Mouse (Mus musculus) liver, embryonic 15.5 days (tissue): ENCODE data around the gene Chga. TPM values are rescaled to one million over a fixed set of nuclear protein-coding genes. Genes with fewer than 3 reads are reported as not detected.

Experiments
- ATAC-seq: fragments of 200-750 bp; cut with Nextera tagmentation; 2 replicates; pipeline ENCODE4 v1.8.0; 2017; ENCODE audit warnings: moderate number of reproducible peaks, mild to moderate bottlenecking, moderate library complexity; ENCODE audit not compliant: insufficient read depth
- H3K27ac ChIP-seq: fragments of 300-500 bp; sonication (generic); replicated peaks from 2 replicates; pipeline ENCODE4 v1.5.1; 2015; ENCODE audit warnings: mild to moderate bottlenecking, inconsistent platforms
- H3K27me3 ChIP-seq: fragments of 300-500 bp; sonication (generic); 2 replicates; pipeline ENCODE4 v1.6.1; 2015; ENCODE audit warnings: mild to moderate bottlenecking, inconsistent platforms
- H3K36me3 ChIP-seq: fragments of 300-500 bp; sonication (generic); replicated peaks from 2 replicates; pipeline ENCODE4 v1.6.1; 2015; ENCODE audit warnings: moderate library complexity, mild to moderate bottlenecking, inconsistent platforms
- H3K4me1 ChIP-seq: fragments of 300-500 bp; sonication (generic); replicated peaks from 2 replicates; pipeline ENCODE4 v1.6.1; 2015; ENCODE audit warnings: inconsistent platforms
- H3K4me2 ChIP-seq: fragments of 300-500 bp; sonication (generic); 2 replicates; pipeline ENCODE4 v1.6.1; 2015; ENCODE audit warnings: moderate library complexity, mild to moderate bottlenecking, inconsistent platforms
- H3K4me3 ChIP-seq: fragments of 300-500 bp; sonication (generic); replicated peaks from 2 replicates; pipeline ENCODE4 v1.5.1; 2015; ENCODE audit warnings: mild to moderate bottlenecking, inconsistent platforms
- H3K9ac ChIP-seq: fragments of 300-500 bp; sonication (generic); 2 replicates; pipeline ENCODE4 v1.6.1; 2015; ENCODE audit warnings: moderate library complexity, mild to moderate bottlenecking, inconsistent platforms
- H3K9me3 ChIP-seq: fragments of 300-500 bp; sonication (generic); replicated peaks from 2 replicates; pipeline ENCODE4 v1.6.1; 2016; ENCODE audit warnings: inconsistent platforms
- WGBS: fragments of 180-500 bp; shearing (Covaris S2); methylation state at CpG from one replicate; pipeline ENCODE4 v1.1.7; 2015; ENCODE audit warnings: mixed read lengths; ENCODE audit not compliant: insufficient replicate concordance; 5-methylcytosine and 5-hydroxymethylcytosine counted together
- polyA plus RNA-seq: library from polyadenylated mRNA; unstranded; fragments of >200 nt; fragmentation: Nextera tagmentation; extraction: Ambion mirVana; gene quantifications from 2 replicates; pipeline ENCODE4 v1.2.1, GENCODE M21; 2015

Chga gene
- polyA plus RNA-seq, 1 experiment from 2014 or later: 2.5 TPM

GRCm38 (mm10) chr12:102582441-102582840 is 27.7 kb downstream of the Chga start:
- no peak overlapping the region for H3K9ac ChIP-seq
- no peak for ATAC-seq

GRCm38 (mm10) chr12:102585390-102585789 is 30.6 kb downstream of the Chga start:
- Histone ChIP-seq H3K27ac (no peak overlapping the region), H3K36me3 (no peaks in the 10 kb centered on the region), H3K4me2 (no peak overlapping the region), H3K9ac (no peak overlapping the region), H3K9me3 (no peaks in the 10 kb centered on the region), H3K4me3 (no peak overlapping the region), H3K27me3 (no peaks in the 10 kb centered on the region), H3K4me1 (no peaks in the 10 kb centered on the region)
- WGBS: 48% methylated on average over 3 of the region's 3 CpGs
- ATAC-seq: no peak

More at GRCm38 (mm10) chr12:102582441-102582840, 27.7 kb downstream of the Chga start:
- Histone ChIP-seq H3K9me3 (no peaks in the 10 kb centered on the region), H3K27ac (no peak overlapping the region), H3K36me3 (no peaks in the 10 kb centered on the region), H3K4me2 (no peak overlapping the region), H3K27me3 (no peaks in the 10 kb centered on the region), H3K4me1 (no peaks in the 10 kb centered on the region), H3K4me3 (no peak overlapping the region)
- WGBS: 72% methylated on average over 11 of the region's 11 CpGs

DNA sequence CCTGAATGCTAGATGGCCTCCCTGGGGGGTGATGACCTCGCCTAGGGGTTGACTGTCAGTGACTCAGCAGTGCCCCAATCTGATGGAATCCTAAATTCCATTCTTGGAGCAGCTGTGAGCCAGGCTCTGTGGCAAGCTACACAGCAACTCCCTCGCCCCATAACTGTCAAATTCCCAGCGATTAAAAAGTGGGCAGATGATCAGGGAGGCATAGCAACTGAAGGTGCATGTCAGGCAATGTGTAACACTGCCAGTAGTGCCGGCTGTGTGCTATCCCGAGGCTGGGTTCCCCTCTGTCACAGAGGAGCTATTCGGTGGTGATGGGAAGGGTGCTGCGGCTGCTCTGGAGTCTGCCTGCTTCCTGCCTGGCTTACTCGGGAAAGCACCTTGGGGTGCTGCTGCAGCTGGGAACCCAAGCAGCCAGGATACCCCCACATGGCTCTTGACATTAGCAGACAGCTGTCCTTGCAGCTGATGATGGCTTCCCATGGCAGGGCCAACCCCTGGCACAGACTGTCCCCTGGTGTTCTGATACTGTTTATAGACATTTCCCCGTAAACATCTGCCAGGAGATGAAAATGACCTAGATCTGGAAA is 31.6 kb downstream of the Chga start:
- Histone ChIP-seq H3K9ac (no peak overlapping the region), H3K4me2 (no peak overlapping the region), H3K27ac (no peak overlapping the region), H3K9me3 (no peaks in the 10 kb centered on the region), H3K4me3 (no peak overlapping the region), H3K4me1 (no peaks in the 10 kb centered on the region), H3K27me3 (no peaks in the 10 kb centered on the region), H3K36me3 (no peaks in the 10 kb centered on the region)
- 69% methylated on average over 9 of the region's 9 CpGs for WGBS
- no peak for ATAC-seq

GRCm38 (mm10) chr12:102587106-102587505 is 32.3 kb downstream of the Chga start:
- Histone ChIP-seq H3K4me1 (no peaks in the 10 kb centered on the region), H3K4me3 (no peak overlapping the region), H3K36me3 (no peaks in the 10 kb centered on the region), H3K4me2 (no peak overlapping the region), H3K9me3 (no peaks in the 10 kb centered on the region), H3K27me3 (no peaks in the 10 kb centered on the region), H3K27ac (no peak overlapping the region), H3K9ac (no peak overlapping the region)
- 70% methylated on average over 8 of the region's 8 CpGs for WGBS
- ATAC-seq: no peak

DNA sequence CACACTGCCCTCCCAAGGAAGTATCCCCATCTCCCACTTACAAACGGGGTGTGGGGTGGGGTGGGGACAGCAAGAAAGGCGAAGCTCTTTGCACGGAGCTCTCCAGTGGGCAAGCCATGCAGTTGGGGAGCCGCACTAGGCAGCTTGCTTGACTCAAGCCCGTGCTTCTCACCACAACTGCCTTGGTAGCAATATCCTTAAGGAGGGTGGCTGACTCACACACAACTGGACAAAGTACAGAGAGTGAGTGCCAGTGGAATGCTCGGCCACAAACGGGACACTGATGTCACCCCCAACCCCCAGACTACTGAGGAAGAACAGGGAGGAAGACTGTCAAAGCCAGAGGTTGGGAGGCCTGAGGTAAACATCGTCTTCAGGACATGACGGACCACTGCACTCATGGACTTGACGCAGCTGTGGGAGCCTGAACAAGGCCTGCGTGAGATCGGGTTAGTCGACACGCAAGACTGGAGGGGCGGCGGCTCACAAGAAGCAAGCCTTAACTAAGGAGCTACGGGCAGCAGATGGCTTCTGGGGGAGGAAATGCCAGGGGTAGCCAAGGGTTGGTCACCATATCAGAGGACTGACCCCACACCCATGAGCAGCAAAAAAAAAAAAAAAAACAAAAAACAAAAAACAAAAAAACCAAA is 36.1 kb downstream of the Chga start:
- no peaks in the 10 kb centered on the region for H3K36me3 ChIP-seq

DNA sequence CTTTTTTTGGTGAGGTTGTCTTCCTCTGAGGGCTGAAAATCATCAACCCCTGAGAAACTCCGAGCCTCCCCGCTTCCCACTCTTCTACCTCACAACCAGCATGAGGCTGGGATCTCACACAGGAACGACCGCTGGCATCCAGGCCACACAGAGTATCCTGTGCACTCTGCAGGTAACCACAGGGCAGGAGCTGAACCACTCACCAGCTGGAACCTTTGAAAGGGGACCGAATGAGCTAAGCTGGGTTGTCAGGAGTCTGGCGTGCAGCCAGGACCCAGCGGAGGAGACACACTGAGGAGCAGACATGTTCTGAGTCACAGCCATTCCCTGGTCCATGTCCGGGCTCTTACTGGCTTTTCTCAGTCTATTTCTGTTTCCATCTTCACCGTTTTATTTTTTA is 38.9 kb downstream of the Chga start:
- Histone ChIP-seq H3K9ac (no peak overlapping the region), H3K4me1 (no peaks in the 10 kb centered on the region), H3K27ac (no peak overlapping the region), H3K9me3 (no peaks in the 10 kb centered on the region), H3K4me2 (no peak overlapping the region), H3K4me3 (no peak overlapping the region), H3K36me3 (no peaks in the 10 kb centered on the region), H3K27me3 (no peaks in the 10 kb centered on the region)
- WGBS: 69% methylated on average over 9 of the region's 9 CpGs
- ATAC-seq: no peak

More for the DNA sequence above, 36.1 kb downstream of the Chga start:
- 78% methylated on average over 17 of the region's 17 CpGs for WGBS
- Histone ChIP-seq H3K27me3 (no peaks in the 10 kb centered on the region), H3K4me1 (no peaks in the 10 kb centered on the region), H3K4me2 (no peak overlapping the region), H3K9ac (no peak overlapping the region), H3K27ac (no peak overlapping the region), H3K4me3 (no peak overlapping the region), H3K9me3 (no peaks in the 10 kb centered on the region)
- ATAC-seq: no peak

DNA sequence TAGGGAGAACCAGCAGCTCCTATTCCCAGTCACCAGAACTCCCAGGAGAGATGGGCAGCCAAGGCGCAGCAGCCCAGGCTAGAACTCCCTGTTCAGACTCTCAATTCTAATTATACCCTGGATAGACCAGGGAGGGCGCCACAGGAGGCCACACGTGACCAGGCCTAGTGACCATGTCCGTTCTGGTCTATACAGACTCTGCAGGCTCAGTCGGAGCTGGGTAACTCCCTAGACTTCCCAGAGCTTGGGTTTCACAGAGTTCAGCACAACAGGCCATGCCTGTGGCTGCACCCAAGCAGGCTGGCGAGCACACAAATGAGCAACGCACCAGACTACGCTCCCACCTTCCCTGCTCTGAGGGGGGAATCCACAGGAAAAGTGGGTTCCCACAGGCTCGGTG is 39.9 kb downstream of the Chga start:
- H3K4me2 ChIP-seq: no peak overlapping the region
- H3K4me1 ChIP-seq: no peaks in the 10 kb centered on the region
- H3K27me3 ChIP-seq: no peaks in the 10 kb centered on the region
- 70% methylated on average over 9 of the region's 9 CpGs for WGBS
- H3K27ac ChIP-seq: no peak overlapping the region
- H3K9ac ChIP-seq: no peak overlapping the region
- H3K36me3 ChIP-seq: no peaks in the 10 kb centered on the region
- H3K9me3 ChIP-seq: no peaks in the 10 kb centered on the region
- no peak overlapping the region for H3K4me3 ChIP-seq
- ATAC-seq: no peak

DNA sequence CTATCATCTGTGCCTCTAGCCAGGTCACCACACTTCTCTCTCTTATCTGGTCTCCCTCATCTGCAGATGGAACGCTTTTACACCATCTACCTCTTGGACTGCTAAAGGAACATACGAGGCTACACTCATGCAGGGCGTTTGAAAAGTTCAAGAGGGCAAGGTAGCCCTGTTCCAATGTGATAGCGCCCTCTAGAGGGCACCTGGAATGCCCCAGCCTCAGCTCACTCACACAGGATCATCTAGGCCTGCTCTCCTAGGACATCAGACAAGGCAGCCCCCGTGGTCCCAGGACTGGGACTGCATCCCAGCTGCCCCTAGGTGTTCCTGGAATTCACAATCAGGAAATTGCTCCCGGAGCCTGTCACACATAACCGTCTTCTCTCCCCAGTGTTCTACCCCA is 41.6 kb downstream of the Chga start:
- ATAC-seq: no peak
- Histone ChIP-seq H3K36me3 (no peaks in the 10 kb centered on the region), H3K4me1 (no peaks in the 10 kb centered on the region), H3K9me3 (no peaks in the 10 kb centered on the region), H3K27ac (no peak overlapping the region), H3K9ac (no peak overlapping the region), H3K4me3 (no peak overlapping the region), H3K27me3 (no peaks in the 10 kb centered on the region), H3K4me2 (no peak overlapping the region)
- 57% methylated on average over 7 of the region's 7 CpGs for WGBS

DNA sequence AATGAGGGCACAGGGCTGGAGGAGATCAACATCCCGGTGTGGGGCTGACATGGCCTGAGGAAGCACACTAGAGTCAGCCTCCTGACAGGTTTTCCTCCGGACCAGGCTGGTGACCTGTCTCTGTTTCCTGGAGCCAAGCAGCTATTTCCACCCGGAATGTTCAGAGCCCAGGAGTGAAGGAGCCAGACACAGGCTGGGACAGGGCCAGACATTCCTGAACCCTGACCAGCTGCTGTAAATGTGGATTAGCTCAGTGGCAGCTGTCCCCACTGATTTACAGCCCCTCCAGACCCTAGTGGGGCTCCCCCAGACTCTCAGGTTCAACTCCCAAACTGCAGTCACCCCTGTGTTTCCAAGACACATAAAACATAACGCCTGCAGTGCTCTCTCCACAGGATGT is 42.7 kb downstream of the Chga start:
- Histone ChIP-seq H3K4me3 (no peak overlapping the region), H3K4me1 (no peaks in the 10 kb centered on the region), H3K4me2 (no peak overlapping the region), H3K27me3 (no peaks in the 10 kb centered on the region), H3K9ac (no peak overlapping the region), H3K9me3 (no peaks in the 10 kb centered on the region), H3K36me3 (no peaks in the 10 kb centered on the region), H3K27ac (no peak overlapping the region)
- ATAC-seq: no peak
- 62% methylated on average over 4 of the region's 4 CpGs for WGBS

- no peak for ATAC-seq
- Histone ChIP-seq H3K27ac (no peak overlapping the region), H3K9ac (no peak overlapping the region), H3K9me3 (no peaks in the 10 kb centered on the region), H3K4me1 (no peaks in the 10 kb centered on the region), H3K36me3 (no peaks in the 10 kb centered on the region), H3K4me3 (no peak overlapping the region), H3K27me3 (no peaks in the 10 kb centered on the region), H3K4me2 (no peak overlapping the region)
- 83% methylated on average over 3 of the region's 3 CpGs for WGBS
Measured at GRCm38 (mm10) chr12:102598535-102598934, 43.8 kb downstream of the Chga start.

DNA sequence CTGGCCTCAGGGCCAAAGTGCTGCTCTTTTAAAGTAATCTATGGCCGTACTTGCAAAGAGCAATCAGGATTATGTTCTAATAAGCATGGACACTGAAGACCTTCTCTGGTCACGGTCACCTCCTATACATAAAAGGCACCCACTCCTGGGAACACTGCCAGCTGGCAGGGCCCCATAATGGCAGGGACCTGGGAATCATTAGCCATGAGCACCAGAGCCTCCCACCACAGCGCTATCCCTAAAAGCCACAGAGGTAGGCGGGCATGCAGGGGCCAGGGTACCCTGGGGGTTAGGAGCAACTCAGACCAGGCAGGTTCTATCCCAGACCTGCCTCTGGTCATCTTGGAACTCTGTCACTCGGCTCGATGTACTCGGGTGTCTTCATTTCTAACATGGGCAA is 45.0 kb downstream of the Chga start:
- 73% methylated on average over 7 of the region's 7 CpGs for WGBS
- Histone ChIP-seq H3K4me3 (no peak overlapping the region), H3K9me3 (no peaks in the 10 kb centered on the region), H3K27me3 (no peaks in the 10 kb centered on the region), H3K9ac (no peak overlapping the region), H3K4me2 (no peak overlapping the region), H3K4me1 (no peaks in the 10 kb centered on the region), H3K27ac (no peak overlapping the region), H3K36me3 (no peaks in the 10 kb centered on the region)
- no peak for ATAC-seq

GRCm38 (mm10) chr12:102600345-102600744 is 45.6 kb downstream of the Chga start:
- Histone ChIP-seq H3K27ac (no peak overlapping the region), H3K4me1 (no peaks in the 10 kb centered on the region), H3K4me3 (no peak overlapping the region), H3K4me2 (no peak overlapping the region), H3K27me3 (no peaks in the 10 kb centered on the region), H3K36me3 (no peaks in the 10 kb centered on the region), H3K9ac (no peak overlapping the region), H3K9me3 (no peaks in the 10 kb centered on the region)
- 73% methylated on average over 6 of the region's 6 CpGs for WGBS
- no peak for ATAC-seq
